Mouse (Mus musculus): ENCODE measurements at regions not wholly inside any gene's neighbourhood (a gene's known extent, or its start where the extent isn't known, plus 50 kb on each side); places are given as distances from the start of the nearest gene placed in this dataset.

DNA sequence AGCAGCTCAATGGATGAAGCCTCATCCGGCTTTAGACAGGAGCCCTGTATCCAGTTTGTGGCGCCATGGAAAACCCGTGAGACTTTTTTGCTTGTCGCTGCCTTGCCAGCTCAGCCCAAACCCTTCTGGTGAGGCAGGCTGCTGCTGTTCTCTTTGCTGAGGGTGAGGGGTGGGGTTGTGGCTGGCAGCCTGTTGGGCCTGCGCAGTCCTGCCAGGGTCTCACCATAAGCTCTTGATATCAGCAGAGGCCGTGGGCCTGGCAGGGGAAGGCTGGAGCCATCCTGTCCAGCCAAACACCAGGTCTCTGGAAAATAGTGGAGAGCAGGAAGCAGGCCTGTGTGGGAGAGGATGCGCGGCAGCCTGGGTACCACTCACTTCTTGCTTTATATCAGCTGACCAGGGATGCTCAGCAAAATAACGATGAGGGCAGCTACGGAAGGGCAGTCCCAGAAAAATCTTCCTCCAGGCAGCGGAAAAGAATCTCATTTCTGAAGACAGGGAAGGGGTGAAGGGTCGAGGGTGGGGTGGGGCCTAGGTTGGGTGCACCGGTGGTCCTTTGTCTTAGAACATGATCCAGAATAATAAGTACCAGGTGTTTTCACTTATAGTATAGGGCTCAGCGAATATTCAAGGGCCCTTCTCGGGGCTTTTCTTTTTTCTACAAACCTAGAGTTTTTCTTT lies 73.4 kb upstream of the Medag start:
- no peaks in the 10 kb centered on the region for H3K27me3 ChIP-seq
- ATAC-seq (ENCODE audit: low FRiP score): no peak
- no peaks in the 10 kb centered on the region for H3K36me3 ChIP-seq
- H3K4me3 ChIP-seq: no peak overlapping the region
- H3K9me3 ChIP-seq (replicated peaks): no peaks in the 10 kb centered on the region
- no peak overlapping the region for H3K27ac ChIP-seq
- H3K9ac ChIP-seq: 0 out of 2 replicates have a peak overlapping the region, but pooled peaks have one; percentile 20
- no peak overlapping the region for H3K4me2 ChIP-seq (replicated peaks)
- WGBS: 62% methylated on average over 15 of the region's 15 CpGs
- peaks cover 16% of the 10 kb centered on the region for H3K4me1 ChIP-seq

DNA sequence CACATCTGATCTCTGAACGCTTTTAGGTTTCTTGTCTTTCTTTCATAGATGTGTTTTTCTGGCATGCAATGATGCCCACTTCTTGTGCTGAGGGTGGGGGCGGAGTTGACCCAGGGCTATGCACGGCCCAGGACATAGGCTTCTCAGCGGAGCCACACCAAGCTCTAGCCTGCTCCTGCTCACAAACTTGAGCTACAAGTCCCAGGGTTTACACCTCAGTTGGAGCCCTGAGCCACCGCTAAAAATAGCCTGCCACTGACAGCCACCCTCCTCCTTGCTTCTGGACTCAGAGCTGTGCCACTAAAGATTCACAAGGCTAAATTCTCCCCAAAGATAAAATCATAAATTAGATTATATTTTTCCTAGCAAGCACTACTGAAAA lies 72.9 kb upstream of the Medag start:
- Histone ChIP-seq H3K9me3 (replicated peaks) (no peaks in the 10 kb centered on the region), H3K27ac (no peak overlapping the region)
- WGBS: 53% methylated on average over 5 of the region's 5 CpGs

DNA sequence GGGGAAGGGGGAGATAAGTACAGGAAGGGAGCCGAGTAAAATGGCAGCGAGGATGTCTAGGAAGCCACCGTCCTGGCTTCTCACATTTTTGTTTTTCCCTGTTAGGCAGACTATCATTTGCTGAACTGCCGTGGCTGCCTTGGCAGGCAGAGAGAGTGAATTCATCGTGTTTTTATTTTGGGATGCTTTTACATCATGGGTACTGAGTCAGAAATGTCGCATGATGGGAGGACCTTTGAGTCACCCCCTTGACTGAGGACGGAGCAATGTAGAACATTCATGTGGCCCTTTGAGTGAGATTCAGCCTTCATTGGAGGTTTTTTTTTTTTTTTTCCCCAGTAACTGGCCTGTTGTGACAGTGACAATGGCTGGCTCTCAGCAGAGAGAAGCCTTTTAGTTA lies 71.2 kb upstream of the Medag start:
- ATAC-seq (ENCODE audit: low FRiP score): no peak
- no peak overlapping the region for H3K4me3 ChIP-seq
- H3K4me2 ChIP-seq (replicated peaks): no peak overlapping the region
- H3K27ac ChIP-seq: no peak overlapping the region
- H3K9me3 ChIP-seq (replicated peaks): no peaks in the 10 kb centered on the region
- H3K9ac ChIP-seq: no peak overlapping the region
- WGBS: 81% methylated on average over 7 of the region's 7 CpGs
- no peaks in the 10 kb centered on the region for H3K27me3 ChIP-seq
- peaks cover 16% of the 10 kb centered on the region for H3K4me1 ChIP-seq
- no peaks in the 10 kb centered on the region for H3K36me3 ChIP-seq

More for the DNA sequence above, 72.9 kb upstream of the Medag start:
- no peak for ATAC-seq (ENCODE audit: low FRiP score)
- no peak overlapping the region for H3K4me3 ChIP-seq
- H3K4me1 ChIP-seq: peaks cover 16% of the 10 kb centered on the region
- no peak overlapping the region for H3K4me2 ChIP-seq (replicated peaks)
- H3K9ac ChIP-seq: no peak overlapping the region
- no peaks in the 10 kb centered on the region for H3K27me3 ChIP-seq
- no peaks in the 10 kb centered on the region for H3K36me3 ChIP-seq

DNA sequence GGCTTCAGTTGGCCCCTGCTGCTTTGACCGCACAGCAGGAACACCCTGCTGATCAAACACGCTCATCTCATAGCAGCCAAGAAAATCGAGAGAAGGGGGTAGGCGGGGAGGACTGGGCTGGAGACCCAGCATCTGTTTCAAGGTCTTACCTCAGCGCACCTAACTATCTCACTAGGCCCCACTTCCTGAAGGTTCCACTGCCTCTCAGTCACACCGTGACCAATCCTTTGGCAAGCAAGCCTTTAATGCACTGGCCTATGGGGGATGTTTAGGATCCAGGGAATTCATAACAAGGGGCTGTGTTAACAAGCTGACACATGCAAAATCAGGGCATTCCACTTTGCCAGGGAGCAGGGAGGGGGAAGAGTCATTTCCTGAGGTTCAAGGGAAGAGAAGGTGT lies 70.1 kb upstream of the Medag start:
- H3K27me3 ChIP-seq: no peaks in the 10 kb centered on the region
- no peak overlapping the region for H3K4me2 ChIP-seq (replicated peaks)
- H3K9me3 ChIP-seq (replicated peaks): no peaks in the 10 kb centered on the region
- 0 out of 2 replicates have a peak overlapping the region, but pooled peaks have one; percentile 23 for H3K27ac ChIP-seq
- H3K36me3 ChIP-seq: no peaks in the 10 kb centered on the region
- H3K4me1 ChIP-seq: peaks cover 13% of the 10 kb centered on the region
- H3K9ac ChIP-seq: no peak overlapping the region
- ATAC-seq (ENCODE audit: low FRiP score): no peak
- WGBS: 51% methylated on average over 6 of the region's 6 CpGs
- no peak overlapping the region for H3K4me3 ChIP-seq

DNA sequence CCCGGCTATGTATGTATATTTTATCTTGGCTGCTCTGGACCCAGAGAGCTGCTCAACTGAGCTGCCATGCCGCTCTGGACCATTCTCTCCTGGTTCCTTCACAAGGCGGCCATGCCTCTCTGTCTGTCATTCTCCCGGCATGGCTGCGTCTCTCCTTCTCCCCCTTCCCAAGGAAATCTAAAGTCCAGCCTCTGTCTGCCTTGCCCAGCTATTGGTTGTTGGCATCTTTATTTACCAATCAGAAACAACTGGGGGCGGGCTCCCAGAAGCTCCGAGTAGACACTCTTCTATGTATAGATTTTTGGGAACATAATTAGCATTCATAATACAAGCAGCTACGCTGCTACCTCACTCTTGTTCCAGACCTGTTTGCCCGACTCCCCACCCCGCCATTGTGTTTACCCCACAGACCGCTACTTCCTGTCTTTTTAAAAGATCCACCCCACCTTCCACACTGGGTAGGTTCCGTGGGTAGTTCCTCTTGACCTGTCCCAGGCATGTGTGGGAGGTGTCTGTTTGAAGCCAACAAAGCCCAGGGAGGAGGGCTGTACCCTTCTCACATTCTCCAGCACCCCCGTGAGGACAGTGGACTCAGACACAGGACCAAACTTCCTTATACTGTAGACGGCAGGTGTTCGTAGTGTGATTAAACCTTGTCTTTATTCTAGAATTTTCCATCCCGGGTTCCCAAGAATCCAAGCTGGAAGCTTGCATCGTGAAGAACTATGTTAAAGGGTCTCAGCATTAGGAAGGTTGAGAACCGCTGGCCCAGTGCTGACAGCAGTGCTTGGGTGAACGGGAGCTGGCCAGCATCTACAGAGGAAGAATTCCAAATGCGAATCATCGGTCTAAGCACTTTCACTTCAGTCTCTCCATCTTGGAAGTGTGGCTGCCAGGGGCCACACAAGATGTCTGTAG lies 67.7 kb upstream of the Medag start:
- H3K9ac ChIP-seq: no peak overlapping the region
- no peaks in the 10 kb centered on the region for H3K9me3 ChIP-seq (replicated peaks)
- H3K4me1 ChIP-seq: peaks cover 6% of the 10 kb centered on the region; the same call in 1 of the 2 replicates
- no peak overlapping the region for H3K4me2 ChIP-seq (replicated peaks)
- 89% methylated on average over 20 of the region's 21 CpGs for WGBS
- H3K36me3 ChIP-seq: no peaks in the 10 kb centered on the region
- no peaks in the 10 kb centered on the region for H3K27me3 ChIP-seq
- ATAC-seq (ENCODE audit: low FRiP score): no peak
- H3K27ac ChIP-seq: no peak overlapping the region
- no peak overlapping the region for H3K4me3 ChIP-seq

DNA sequence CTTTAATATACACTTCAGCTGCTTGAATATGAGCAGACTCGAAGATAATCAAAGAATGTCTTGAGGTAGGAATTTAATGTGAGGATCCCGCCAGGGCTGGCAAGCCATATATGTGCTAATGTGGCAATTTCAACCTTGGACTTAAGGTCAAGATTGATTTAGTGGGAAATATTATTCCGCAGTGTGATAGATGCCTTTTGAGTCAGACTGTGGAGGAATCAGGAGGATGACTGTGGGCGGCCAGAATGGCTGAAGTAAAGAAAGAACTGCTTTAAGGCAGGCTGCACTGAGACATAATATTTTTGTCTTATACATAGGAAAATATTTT lies 67.1 kb upstream of the Medag start:
- Histone ChIP-seq H3K4me2 (replicated peaks) (no peak overlapping the region), H3K27ac (no peak overlapping the region), H3K4me3 (no peak overlapping the region), H3K9me3 (replicated peaks) (no peaks in the 10 kb centered on the region), H3K4me1 (peaks cover 6% of the 10 kb centered on the region; the same call in 1 of the 2 replicates), H3K27me3 (no peaks in the 10 kb centered on the region), H3K9ac (no peak overlapping the region), H3K36me3 (no peaks in the 10 kb centered on the region)
- WGBS: 90% methylated on average over 4 of the region's 4 CpGs
- no peak for ATAC-seq (ENCODE audit: low FRiP score)

DNA sequence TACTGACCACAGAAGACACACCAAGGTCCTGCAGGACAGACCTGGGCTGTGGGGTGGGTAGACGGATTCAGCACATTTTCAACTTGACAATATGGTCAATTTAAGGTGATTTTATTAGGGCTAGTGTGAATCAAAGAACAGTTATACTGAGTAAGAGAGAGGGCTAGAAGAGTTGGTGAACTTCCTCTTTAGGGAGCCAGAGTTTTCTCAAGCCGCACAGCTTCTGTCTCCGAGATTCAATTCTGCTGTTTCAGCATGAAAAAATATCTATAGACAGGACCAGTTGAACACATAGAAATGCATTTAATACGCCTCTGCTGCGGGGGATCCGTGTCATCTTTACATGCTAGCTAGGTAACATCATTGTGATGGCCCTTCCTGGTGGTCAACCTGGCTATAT lies 66.4 kb upstream of the Medag start:
- no peaks in the 10 kb centered on the region for H3K27me3 ChIP-seq
- no peak overlapping the region for H3K4me2 ChIP-seq (replicated peaks)
- ATAC-seq (ENCODE audit: low FRiP score): no peak
- H3K36me3 ChIP-seq: no peaks in the 10 kb centered on the region
- H3K4me3 ChIP-seq: no peak overlapping the region
- H3K27ac ChIP-seq: no peak overlapping the region
- WGBS: 88% methylated on average over 6 of the region's 6 CpGs
- H3K9me3 ChIP-seq (replicated peaks): no peaks in the 10 kb centered on the region
- H3K4me1 ChIP-seq: peaks cover 6% of the 10 kb centered on the region; the same call in 1 of the 2 replicates
- H3K9ac ChIP-seq: no peak overlapping the region

DNA sequence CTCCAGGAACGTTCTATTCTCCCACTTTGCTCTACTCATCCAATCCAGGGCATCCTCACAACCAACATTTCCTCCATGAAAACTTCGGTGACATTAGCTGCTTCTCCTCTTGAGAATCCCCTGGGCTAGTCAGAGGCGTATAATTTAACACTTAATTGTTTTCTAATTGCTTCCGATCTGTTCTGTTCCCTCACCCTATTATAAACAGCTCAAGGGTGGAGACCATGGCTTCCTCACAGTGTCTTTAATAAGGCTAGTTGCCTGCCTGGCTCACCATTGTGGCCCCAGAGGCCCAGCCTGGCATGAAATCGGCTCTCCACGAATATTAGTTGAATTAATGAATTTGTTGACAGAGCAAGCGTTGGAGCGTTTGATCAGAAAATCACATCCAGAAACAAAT lies 61.9 kb upstream of the Medag start:
- H3K27ac ChIP-seq: no peak overlapping the region
- WGBS: 52% methylated on average over 8 of the region's 8 CpGs

DNA sequence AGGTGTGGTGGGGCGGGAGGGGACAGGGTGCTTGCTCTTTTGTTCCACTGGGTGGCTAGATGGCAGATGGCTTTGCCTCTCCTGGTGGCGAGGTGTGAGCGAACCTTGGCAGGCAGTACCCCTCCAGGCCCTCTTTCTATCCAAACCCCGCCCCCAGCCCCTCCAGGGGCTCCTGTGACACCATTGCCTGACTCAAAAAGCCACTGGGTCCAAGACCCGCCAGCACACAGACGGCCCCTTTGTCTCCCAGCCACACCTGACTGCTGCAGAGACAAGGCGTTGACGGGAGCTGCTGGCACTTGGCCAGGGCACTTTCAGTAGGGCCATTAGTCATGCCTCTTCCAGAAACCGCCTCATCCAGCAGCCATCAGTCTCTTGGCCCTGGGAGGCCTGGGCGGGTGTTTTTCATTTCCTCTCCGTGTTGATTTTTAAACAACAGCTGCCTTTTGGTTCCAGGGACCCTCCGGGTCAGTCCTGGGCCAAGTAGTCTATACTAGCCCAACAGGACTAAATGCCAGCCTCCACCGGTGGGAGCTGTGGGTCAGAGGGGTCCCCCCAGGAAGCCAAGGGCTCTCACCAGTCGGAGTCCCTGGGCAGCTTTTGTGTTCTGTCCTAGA lies 58.4 kb upstream of the Medag start:
- 9% methylated on average over 14 of the region's 14 CpGs for WGBS
- H3K36me3 ChIP-seq: no peaks in the 10 kb centered on the region
- no peak overlapping the region for H3K4me3 ChIP-seq
- no peak overlapping the region for H3K4me2 ChIP-seq (replicated peaks)
- H3K9ac ChIP-seq: no peak overlapping the region
- ATAC-seq (ENCODE audit: low FRiP score): peak; percentile 88
- H3K9me3 ChIP-seq (replicated peaks): 0 out of 2 replicates have a peak, but pooled peaks cover 3% of the 10 kb centered on the region
- H3K27ac ChIP-seq: peak overlapping the region; percentile 85
- H3K4me1 ChIP-seq: peaks cover 26% of the 10 kb centered on the region
- H3K27me3 ChIP-seq: no peaks in the 10 kb centered on the region

More for the DNA sequence above, 61.9 kb upstream of the Medag start:
- H3K4me3 ChIP-seq: no peak overlapping the region
- no peaks in the 10 kb centered on the region for H3K36me3 ChIP-seq
- no peak overlapping the region for H3K4me2 ChIP-seq (replicated peaks)
- ATAC-seq (ENCODE audit: low FRiP score): 0 out of 2 replicates have a peak, but pooled peaks have one; percentile 30
- no peaks in the 10 kb centered on the region for H3K27me3 ChIP-seq
- H3K9ac ChIP-seq: no peak overlapping the region
- 0 out of 2 replicates have a peak, but pooled peaks cover 3% of the 10 kb centered on the region for H3K9me3 ChIP-seq (replicated peaks)
- peaks cover 24% of the 10 kb centered on the region for H3K4me1 ChIP-seq

DNA sequence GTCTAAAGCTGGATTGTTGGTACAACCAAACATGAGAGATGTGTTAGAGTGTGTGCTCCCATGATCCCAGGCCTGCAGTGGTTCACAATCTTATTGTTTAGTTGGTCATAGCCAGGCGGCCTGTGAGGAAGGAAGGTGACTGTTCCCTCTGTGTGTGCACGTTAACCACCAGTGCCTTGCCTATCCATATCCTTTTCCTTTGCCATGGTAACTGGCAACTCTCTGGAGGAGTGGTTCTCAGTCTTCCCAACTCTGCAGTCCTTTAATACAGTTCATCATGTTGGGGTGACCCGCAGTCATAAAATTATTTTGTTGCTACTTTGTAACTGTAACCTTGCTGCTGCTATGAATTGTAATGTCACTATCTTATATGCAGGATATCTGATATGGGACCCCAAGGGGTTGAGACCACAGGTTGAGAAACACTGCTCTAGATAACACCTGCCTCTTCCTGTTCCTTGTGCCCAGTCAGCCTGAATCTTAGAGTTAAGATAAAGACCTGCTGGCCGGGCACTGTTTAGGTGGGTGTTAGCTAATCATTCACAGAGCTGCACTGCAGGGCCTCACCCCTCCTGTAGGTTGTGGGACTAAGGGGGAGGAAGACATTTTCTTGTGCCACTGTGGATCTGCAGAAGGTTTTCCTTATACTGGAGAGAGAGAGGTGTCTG lies 57.0 kb upstream of the Medag start:
- Histone ChIP-seq H3K9me3 (replicated peaks) (0 out of 2 replicates have a peak, but pooled peaks cover 4% of the 10 kb centered on the region), H3K4me3 (no peak overlapping the region), H3K27ac (no peak overlapping the region), H3K36me3 (no peaks in the 10 kb centered on the region), H3K4me1 (peaks cover 26% of the 10 kb centered on the region), H3K9ac (no peak overlapping the region), H3K4me2 (replicated peaks) (no peak overlapping the region), H3K27me3 (no peaks in the 10 kb centered on the region)
- no peak for ATAC-seq (ENCODE audit: low FRiP score)
- 73% methylated on average over 4 of the region's 4 CpGs for WGBS

DNA sequence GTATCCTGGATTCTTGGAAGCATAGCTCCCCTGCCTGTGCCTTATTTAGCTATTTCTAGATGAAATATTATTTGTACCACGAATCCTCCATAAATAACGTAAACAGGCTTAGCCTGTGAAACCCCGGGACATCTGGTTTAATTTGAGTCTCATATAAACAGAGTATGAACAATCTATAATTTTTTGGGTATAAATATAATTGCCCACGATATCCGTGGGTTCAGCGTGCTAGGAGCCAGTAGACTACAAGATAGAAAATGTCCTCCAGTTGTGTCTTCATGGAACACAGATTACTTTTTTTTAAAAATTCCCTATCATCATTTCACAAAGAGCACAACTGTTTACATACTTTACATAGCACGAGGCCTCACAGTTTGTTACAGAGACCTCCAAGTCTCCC lies 56.4 kb upstream of the Medag start:
- H3K9ac ChIP-seq: no peak overlapping the region
- ATAC-seq (ENCODE audit: low FRiP score): no peak
- no peaks in the 10 kb centered on the region for H3K27me3 ChIP-seq
- WGBS: 82% methylated on average over 7 of the region's 7 CpGs
- H3K36me3 ChIP-seq: no peaks in the 10 kb centered on the region
- H3K4me1 ChIP-seq: peaks cover 26% of the 10 kb centered on the region
- H3K27ac ChIP-seq: no peak overlapping the region
- H3K4me3 ChIP-seq: no peak overlapping the region
- H3K4me2 ChIP-seq (replicated peaks): no peak overlapping the region
- H3K9me3 ChIP-seq (replicated peaks): peaks cover 10% of the 10 kb centered on the region; the same call in 1 of the 2 replicates

DNA sequence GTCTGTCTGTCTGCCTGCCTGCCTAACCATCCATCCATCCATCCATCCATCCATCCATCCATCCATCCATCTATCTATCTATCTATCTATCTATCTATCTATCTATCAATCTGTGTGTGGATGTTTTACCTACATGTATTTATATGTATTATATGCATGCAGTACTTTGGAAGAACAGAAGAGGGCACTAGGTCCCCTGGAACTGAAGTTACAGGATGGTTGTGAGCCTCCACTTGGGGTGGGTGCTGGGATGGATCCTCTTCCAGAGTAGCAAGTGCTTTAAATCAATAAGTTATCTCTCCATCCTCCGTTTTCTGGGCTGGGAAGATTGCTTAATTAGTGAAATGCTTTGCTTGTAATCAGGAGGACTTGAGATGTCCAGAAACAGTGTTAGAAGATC lies 54.6 kb upstream of the Medag start:
- Histone ChIP-seq H3K4me1 (peaks cover 26% of the 10 kb centered on the region), H3K4me2 (replicated peaks) (no peak overlapping the region), H3K27me3 (no peaks in the 10 kb centered on the region), H3K4me3 (no peak overlapping the region), H3K36me3 (no peaks in the 10 kb centered on the region), H3K9me3 (replicated peaks) (peaks cover 10% of the 10 kb centered on the region; the same call in 1 of the 2 replicates), H3K27ac (no peak overlapping the region), H3K9ac (no peak overlapping the region)
- 94% methylated on average over 1 of the region's 1 CpGs for WGBS
- ATAC-seq (ENCODE audit: low FRiP score): no peak
